Mouse (Mus musculus) stomach, embryonic 14.5 days (tissue): ENCODE data around the gene Srek1. TPM values are rescaled to one million over a fixed set of nuclear protein-coding genes. Genes with fewer than 3 reads are reported as not detected.

Experiments
- polyA plus RNA-seq: library from polyadenylated mRNA; unstranded; fragments of >200 nt; fragmentation: Nextera tagmentation; extraction: Ambion mirVana; gene quantifications from 2 replicates; pipeline ENCODE4 v1.2.1, GENCODE M21; 2014

Srek1 gene
- polyA plus RNA-seq, 1 experiment from 2014 or later: 124 TPM

Other genes with a start within 250 kb of the Srek1 start
- gene Erbin, start 145.9 kb upstream of the Srek1 start, polyA plus RNA-seq: 39.8 and 41.3 TPM in 2 replicates